Mouse (Mus musculus) MEL (cell line): ENCODE results near the gene St8sia2. TPM values are rescaled to one million over a fixed set of nuclear protein-coding genes. Genes with fewer than 3 reads are reported as not detected.

Experiments used
- DNase-seq: peaks from one replicate; pipeline ENCODE4 v3.0.0; 2011; ENCODE audit warnings: low read depth, low spot score
- H3K27ac ChIP-seq: 2 replicates; pipeline ENCODE4 v1.5.1; 2012; ENCODE audit warnings: low read depth, mild to moderate bottlenecking, control low read depth, low read length, moderate library complexity; ENCODE audit not compliant: control insufficient read depth
- H3K27me3 ChIP-seq, 2 experiments: fragments of 150-350 bp in 1 of 2; sonication (generic) in 1 of 2; 2 replicates each; pipeline ENCODE4 v1.6.1; 2012; ENCODE audit warnings: low read length in 2 of 2, mild to moderate bottlenecking in 2 of 2, improper control_type of control experiment in 1 of 2, moderate library complexity in 1 of 2; ENCODE audit not compliant: insufficient read depth in 2 of 2, control insufficient read depth in 1 of 2
- H3K36me3 ChIP-seq, 2 experiments: 2 replicates each; pipeline ENCODE4 v1.6.1; 2012 to 2014; ENCODE audit warnings: low read length in 2 of 2, improper control_type of control experiment in 1 of 2, inconsistent platforms in 1 of 2, mild to moderate bottlenecking in 1 of 2; ENCODE audit not compliant: insufficient read depth in 2 of 2, control insufficient read depth in 1 of 2
- H3K4me1 ChIP-seq, 2 experiments: fragments of 150-350 bp in 1 of 2; sonication (generic) in 1 of 2; 2 replicates each; pipeline ENCODE4 v1.6.1; 2012; ENCODE audit warnings: low read length in 2 of 2, improper control_type of control experiment in 1 of 2, mild to moderate bottlenecking in 1 of 2; ENCODE audit not compliant: insufficient read depth in 2 of 2, control insufficient read depth in 1 of 2
- H3K4me3 ChIP-seq, 2 experiments: fragments of 150-350 bp in 1 of 2; sonication (generic) in 1 of 2; 2 replicates each; pipeline ENCODE4 v1.5.1; 2012; ENCODE audit warnings: low read depth in 2 of 2, low read length in 2 of 2, mild to moderate bottlenecking in 2 of 2, moderate library complexity in 2 of 2, control low read depth in 1 of 2, improper control_type of control experiment in 1 of 2; ENCODE audit not compliant: control insufficient read depth in 1 of 2, insufficient read depth in 1 of 2
- H3K79me2 ChIP-seq: 2 replicates; pipeline ENCODE4 v1.6.1; 2012; ENCODE audit warnings: mild to moderate bottlenecking, low read length, moderate library complexity; ENCODE audit not compliant: control insufficient read depth, poor library complexity, insufficient read depth
- H3K9ac ChIP-seq: 2 replicates; pipeline ENCODE4 v1.6.1; 2012; ENCODE audit warnings: low read depth, mild to moderate bottlenecking, control low read depth, low read length, moderate library complexity; ENCODE audit not compliant: control insufficient read depth, poor library complexity, severe bottlenecking
- H3K9me3 ChIP-seq: fragments of 150-350 bp; sonication (generic); replicated peaks from 2 replicates; pipeline ENCODE4 v1.6.1; 2012; ENCODE audit warnings: mild to moderate bottlenecking, low read length, improper control_type of control experiment, moderate library complexity; ENCODE audit not compliant: insufficient read depth
- BHLHE40 ChIP-seq: IDR thresholded peaks from 2 replicates; pipeline ENCODE4 v1.6.1; 2012; ENCODE audit warnings: low read depth, mild to moderate bottlenecking, inconsistent platforms, low read length, improper control_type of control experiment, borderline replicate concordance
- CHD2 ChIP-seq: IDR thresholded peaks from 2 replicates; pipeline ENCODE4 v1.6.1; 2011; ENCODE audit warnings: low read length, improper control_type of control experiment
- GABPA ChIP-seq: IDR thresholded peaks from 2 replicates; pipeline ENCODE4 v1.6.1; 2012; ENCODE audit warnings: low read depth, mild to moderate bottlenecking, inconsistent platforms, low read length, improper control_type of control experiment, moderate library complexity
- HCFC1 ChIP-seq: IDR thresholded peaks from 2 replicates; pipeline ENCODE4 v1.6.1; 2012; ENCODE audit warnings: low read depth, mild to moderate bottlenecking, inconsistent platforms, low read length, improper control_type of control experiment, moderate library complexity
- JUND ChIP-seq: IDR thresholded peaks from 2 replicates; pipeline ENCODE4 v1.6.1; 2011; ENCODE audit warnings: low read depth, mild to moderate bottlenecking, improper control_type of control experiment, low read length
- KAT2A ChIP-seq: conservative IDR thresholded peaks from 2 replicates; pipeline ENCODE4 v1.6.1; 2012; ENCODE audit warnings: low read depth, low read length, improper control_type of control experiment, inconsistent platforms
- MAFK ChIP-seq: IDR thresholded peaks from 2 replicates; pipeline ENCODE4 v1.6.1; 2011; ENCODE audit warnings: low read depth, mild to moderate bottlenecking, low read length, improper control_type of control experiment, borderline replicate concordance
- MAX ChIP-seq: IDR thresholded peaks from 2 replicates; pipeline ENCODE4 v1.6.1; 2011; ENCODE audit warnings: low read length, improper control_type of control experiment
- MEF2A ChIP-seq: IDR thresholded peaks from 2 replicates; pipeline ENCODE4 v1.6.1; 2014; ENCODE audit warnings: low read depth, mild to moderate bottlenecking, inconsistent platforms, low read length, improper control_type of control experiment; ENCODE audit not compliant: poor library complexity, insufficient replicate concordance, severe bottlenecking; ENCODE audit errors: extremely low read depth
- NELFE ChIP-seq: IDR thresholded peaks from 2 replicates; pipeline ENCODE4 v1.6.1; 2011; ENCODE audit warnings: low read depth, low read length, improper control_type of control experiment
- NRF1 ChIP-seq: IDR thresholded peaks from 2 replicates; pipeline ENCODE4 v1.6.1; 2014; ENCODE audit warnings: low read depth, mild to moderate bottlenecking, inconsistent platforms, low read length, improper control_type of control experiment, moderate library complexity; ENCODE audit not compliant: poor library complexity, insufficient read depth, severe bottlenecking
- POLR2AphosphoS5 ChIP-seq: IDR thresholded peaks from 2 replicates; pipeline ENCODE4 v1.6.1; 2012; ENCODE audit warnings: low read depth, borderline replicate concordance, mild to moderate bottlenecking, inconsistent platforms, low read length, moderate library complexity, mixed read lengths
- SMC3 ChIP-seq: IDR thresholded peaks from 2 replicates; pipeline ENCODE4 v1.6.1; 2011; ENCODE audit warnings: low read depth, low read length, improper control_type of control experiment
- TAL1 ChIP-seq: IDR thresholded peaks from 2 replicates; pipeline ENCODE4 v1.6.1; 2012; ENCODE audit warnings: mild to moderate bottlenecking, inconsistent platforms, low read length, moderate library complexity, mixed read lengths
- UBTF ChIP-seq: IDR thresholded peaks from 2 replicates; pipeline ENCODE4 v1.6.1; 2012; ENCODE audit warnings: low read depth, mild to moderate bottlenecking, inconsistent platforms, low read length, improper control_type of control experiment, moderate library complexity, borderline replicate concordance; ENCODE audit not compliant: insufficient read depth
- ZC3H11A ChIP-seq: IDR thresholded peaks from 2 replicates; pipeline ENCODE4 v1.6.1; 2012; ENCODE audit warnings: low read depth, mild to moderate bottlenecking, inconsistent platforms, low read length, improper control_type of control experiment
- ZKSCAN1 ChIP-seq: IDR thresholded peaks from 2 replicates; pipeline ENCODE4 v1.6.1; 2012; ENCODE audit warnings: low read depth, mild to moderate bottlenecking, inconsistent platforms, low read length, improper control_type of control experiment, moderate library complexity
- ZNF384 ChIP-seq: IDR thresholded peaks from 2 replicates; pipeline ENCODE4 v1.6.1; 2012; ENCODE audit warnings: low read depth, mild to moderate bottlenecking, inconsistent platforms, low read length, improper control_type of control experiment
- polyA plus RNA-seq, 2 experiments: library from polyadenylated mRNA; stranded (reverse) in 1 of 2; unstranded in 1 of 2; fragments of >175 nt in 1 of 2; fragments of >200 nt in 1 of 2; gene quantifications; 2 replicates each; pipeline versions ENCODE4 v1.2.1 to v1.2.4; 2012; ENCODE audit warnings: low replicate concordance in 2 of 2, low read depth in 1 of 2; ENCODE audit not compliant: insufficient read length in 2 of 2, insufficient read depth in 1 of 2, missing spikeins in 1 of 2
- total RNA-seq: library from RNA; depleted of rRNA; stranded (reverse); fragments of 300-350 nt; gene quantifications from 2 replicates; pipeline ENCODE4 v1.2.3, GENCODE M21; 2012

Gene St8sia2
- total and polyA plus RNA-seq, 3 experiments: not detected

DNA sequence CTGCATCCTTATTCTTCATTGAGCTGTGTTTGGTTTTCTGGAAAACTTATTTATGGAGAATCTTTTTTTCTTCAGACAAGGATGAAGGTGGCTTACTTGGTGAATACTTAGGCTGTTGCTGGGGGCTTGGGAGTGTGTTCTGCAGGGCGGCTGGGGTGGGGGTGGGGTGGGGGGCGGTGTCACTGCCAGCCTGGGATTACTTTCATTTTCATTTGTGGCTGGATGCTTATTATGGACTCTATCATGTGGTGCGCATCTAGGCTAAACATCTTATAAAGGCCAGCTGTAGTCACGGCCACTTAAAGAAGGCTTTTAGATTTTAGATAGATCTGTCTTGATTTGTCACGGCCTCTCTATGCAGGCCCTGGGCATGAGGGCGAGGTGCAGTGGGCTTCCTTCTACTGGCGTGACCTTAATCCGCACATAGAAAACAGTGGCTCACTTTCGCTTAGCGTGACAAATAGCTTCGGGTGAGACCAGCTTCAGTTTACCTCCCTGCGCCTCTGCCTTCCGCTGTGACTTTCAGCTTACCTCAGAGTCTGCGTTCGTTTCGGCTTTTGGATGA is 92.5 kb downstream of the St8sia2 start:
- H3K9me3 ChIP-seq: no peaks in the 10 kb centered on the region
- no peak overlapping the region for H3K9ac ChIP-seq
- no peak overlapping the region for H3K27ac ChIP-seq
- no peak for DNase-seq
- no peak overlapping the region for H3K4me3 ChIP-seq
- H3K79me2 ChIP-seq: no peaks in the 10 kb centered on the region
- H3K27me3 ChIP-seq: no peaks in the 10 kb centered on the region
- TF ChIP-seq MAFK (no peak), KAT2A (no peak), ZC3H11A (no peak), SMC3 (no peak), MAX (no peak), ZKSCAN1 (no peak), ZNF384 (no peak), MEF2A (no peak)
- no peaks in the 10 kb centered on the region for H3K4me1 ChIP-seq
- no peaks in the 10 kb centered on the region for H3K36me3 ChIP-seq

GRCm38 (mm10) chr7:73917633-73918311 is 95.7 kb downstream of the St8sia2 start:
- no peaks in the 10 kb centered on the region for H3K4me1 ChIP-seq
- no peak overlapping the region for H3K27ac ChIP-seq
- TF ChIP-seq MEF2A (no peak), CHD2 (no peak), GABPA (no peak), UBTF (no peak), NELFE (no peak), HCFC1 (no peak), TAL1 (no peak), NRF1 (no peak), BHLHE40 (no peak), MAFK (no peak), JUND (no peak), POLR2AphosphoS5 (no peak)
- no peaks in the 10 kb centered on the region for H3K9me3 ChIP-seq
- H3K79me2 ChIP-seq: no peaks in the 10 kb centered on the region
- no peak for DNase-seq
- no peak overlapping the region for H3K4me3 ChIP-seq
- no peaks in the 10 kb centered on the region for H3K27me3 ChIP-seq
- H3K9ac ChIP-seq: no peak overlapping the region
- no peaks in the 10 kb centered on the region for H3K36me3 ChIP-seq
